In genomic region chr1:77943101-77943500, GRCm38 (mm10) we compare ENCODE assay signal across 9 mouse cellular contexts.
DNase-seq lines count a peak whose midpoint lies in the region; ATAC-seq and TF ChIP-seq lines count a peak whose summit lies in the region.
"Had no signal": no experiment of that assay in that cellular context is flagged by ENCODE, and none has a peak within 500 bp of the region (broad histone marks: within the 10 kb centered on the region; RNA-seq: fewer than 3 reads in every experiment).

No protein-coding gene starts in this region.

- no peaks in the 10 kb centered on the region for H3K4me1 ChIP-seq in intestine, postnatal 0 days (replicated peaks; ENCODE audit: control insufficient read depth, insufficient read depth, low read length)
- H3K4me1 ChIP-seq in intestine, embryonic 15.5 days (replicated peaks) = no peaks in the 10 kb centered on the region
- H3K4me1 ChIP-seq in thymus, adult 2 months (replicated peaks; ENCODE audit: control insufficient read depth, insufficient read depth, low read length) = no peaks in the 10 kb centered on the region
- H3K4me1 ChIP-seq: lung, embryonic 15.5 days had no signal

- 2% methylated on average over 5 of the region's 5 CpGs for WGBS in intestine, postnatal 0 days
- WGBS in intestine, embryonic 15.5 days = under 1% methylated on average over 5 of the region's 5 CpGs
- WGBS in thymus, adult 2 months = 11% methylated on average over 5 of the region's 5 CpGs

- peak; percentile 83 for TF ChIP-seq CTCF in intestine, postnatal 0 days (IDR thresholded peaks at IDR 0.05; ENCODE audit: low read depth)
- no peak for TF ChIP-seq CTCF in thymus, adult 2 months (IDR thresholded peaks at IDR 0.05; ENCODE audit: borderline replicate concordance, control insufficient read depth, extremely low read depth, insufficient read depth, low read length, poor library complexity)

- peak; percentile 10 for DNase-seq in thymus, postnatal 0 days (ENCODE audit: low spot score)
- DNase-seq in thymus, postnatal 10 days (ENCODE audit: low spot score in 2 of 2) = no peak
- DNase-seq in cerebellum, postnatal 10 days = peak; percentile 62 to 78
- DNase-seq in lung, postnatal 14 days = peak; percentile 22
- DNase-seq in thymus, adult 2 months = no peak
- no peak for DNase-seq in thymus, postnatal 14 days

- ATAC-seq in intestine, postnatal 0 days = no peak
- no peak for ATAC-seq in intestine, embryonic 15.5 days

- TF ChIP-seq POLR2A in thymus, adult 2 months (IDR thresholded peaks at IDR 0.05; ENCODE audit: control insufficient read depth, extremely low read depth, insufficient read depth, low read length, poor library complexity) = no peak

- no peak overlapping the region for H3K27ac ChIP-seq in intestine, postnatal 0 days (ENCODE audit: low read depth, low read length)
- H3K27ac ChIP-seq in intestine, embryonic 15.5 days = no peak overlapping the region
- no peak overlapping the region for H3K27ac ChIP-seq in thymus, adult 2 months (ENCODE audit: control insufficient read depth, insufficient read depth, low read length)
- H3K27ac ChIP-seq: lung, embryonic 15.5 days had no signal

- H3K27me3 ChIP-seq in intestine, postnatal 0 days (replicated peaks; ENCODE audit: control insufficient read depth, insufficient read depth, low read length) = no peaks in the 10 kb centered on the region
- H3K27me3 ChIP-seq in intestine, embryonic 15.5 days (replicated peaks) = no peaks in the 10 kb centered on the region
- H3K27me3 ChIP-seq in thymus, adult 2 months (ENCODE audit: control insufficient read depth, insufficient read depth, low read length) = no peaks in the 10 kb centered on the region

- H3K9me3 ChIP-seq in intestine, postnatal 0 days (ENCODE audit: control insufficient read depth) = no peaks in the 10 kb centered on the region
- H3K9me3 ChIP-seq in intestine, embryonic 15.5 days = no peaks in the 10 kb centered on the region
- H3K9me3 ChIP-seq: lung, embryonic 15.5 days had no signal

- no peak overlapping the region for H3K9ac ChIP-seq in intestine, postnatal 0 days (ENCODE audit: low read depth, low read length)
- no peak overlapping the region for H3K9ac ChIP-seq in intestine, embryonic 15.5 days
- H3K9ac ChIP-seq: lung, embryonic 15.5 days had no signal

- H3K4me3 ChIP-seq in intestine, postnatal 0 days (ENCODE audit: low read depth, low read length) = no peak overlapping the region
- H3K4me3 ChIP-seq in intestine, embryonic 15.5 days (replicated peaks) = no peak overlapping the region
- H3K4me3 ChIP-seq in thymus, adult 2 months (ENCODE audit: control insufficient read depth, insufficient read depth, low read length) = no peak overlapping the region
- H3K4me3 ChIP-seq: lung, embryonic 15.5 days had no signal

- H3K36me3 ChIP-seq in intestine, postnatal 0 days (ENCODE audit: control insufficient read depth, insufficient read depth) = no peaks in the 10 kb centered on the region
- no peaks in the 10 kb centered on the region for H3K36me3 ChIP-seq in intestine, embryonic 15.5 days
- no peaks in the 10 kb centered on the region for H3K36me3 ChIP-seq in thymus, adult 2 months (ENCODE audit: control insufficient read depth, insufficient read depth, low read length)
- H3K36me3 ChIP-seq: lung, embryonic 15.5 days had no signal

- H3K4me2 ChIP-seq in intestine, postnatal 0 days (replicated peaks; ENCODE audit: low read depth) = no peak overlapping the region
- H3K4me2 ChIP-seq in intestine, embryonic 15.5 days (replicated peaks) = no peak overlapping the region
- H3K4me2 ChIP-seq: lung, embryonic 15.5 days had no signal

Comparison
In these comparisons a context has a peak if more than half of its experiments do, and no peak if none do; other contexts are left out.
1. DNase-seq: peak in thymus, postnatal 0 days (single experiment), cerebellum, postnatal 10 days (2 of 2) and lung, postnatal 14 days (single experiment); none in thymus, postnatal 10 days (0 of 2), thymus, adult 2 months (single experiment) and thymus, postnatal 14 days (single experiment).